Mouse (Mus musculus) inflammation-experienced regulatory T-cells, adult 16 weeks (primary cell): ENCODE data around the gene Col3a1. TPM values are rescaled to one million over a fixed set of nuclear protein-coding genes. Genes with fewer than 3 reads are reported as not detected.

Source experiments
- polyA plus RNA-seq: library from polyadenylated mRNA; unstranded; fragments of 100-300 nt; shearing (Covaris generic); gene quantifications from one replicate; pipeline ENCODE4 v1.2.1, GENCODE M21; 2017

Col3a1 gene
- polyA plus RNA-seq = not detected

GRCm38 (mm10) chr1:45311388-45311787 is at the start of gene Col3a1:
Gene Col3a1 (plus strand): TSS chr1:45311538.

Other genes starting within 250 kb of the Col3a1 start
- gene Col5a2, start 191.7 kb downstream of the Col3a1 start, polyA plus RNA-seq = 0.09 TPM